Mouse (Mus musculus) NIH3T3 (cell line): Measurements from ENCODE around the gene Lgals3bp.
A peak's percentile ranks its signal among the peaks of the same experiment; 100 is the strongest.

Source experiments
- DNase-seq: peaks from one replicate; pipeline ENCODE4 v3.0.0-alpha.2; 2012; ENCODE audit warnings: low read depth

Gene Lgals3bp

GRCm38 (mm10) chr11:118362971-118363518, 38.8 kb downstream of the Lgals3bp start:
- peak; percentile 88 for DNase-seq

GRCm38 (mm10) chr11:118362501-118362900, 39.4 kb downstream of the Lgals3bp start:
- no peak for DNase-seq

- peak; percentile 81 for DNase-seq
Measured at GRCm38 (mm10) chr11:118360907-118361341, 41.0 kb downstream of the Lgals3bp start.

- DNase-seq = peak; percentile 65
Measured at GRCm38 (mm10) chr11:118360491-118360890, 41.4 kb downstream of the Lgals3bp start.

- DNase-seq = peak; percentile 44
Measured at GRCm38 (mm10) chr11:118355640-118356039, 46.3 kb downstream of the Lgals3bp start, which contains the start of gene Timp2. Timp2 (minus strand) TSS chr11:118355740.

GRCm38 (mm10) chr11:118355205-118355604, 46.7 kb downstream of the Lgals3bp start:
- DNase-seq = peak; percentile 97

GRCm38 (mm10) chr11:118354636-118355191, 47.2 kb downstream of the Lgals3bp start:
- peak; percentile 75 for DNase-seq

GRCm38 (mm10) chr11:118349494-118349893, 52.4 kb downstream of the Lgals3bp start:
- DNase-seq = no peak

GRCm38 (mm10) chr11:118348877-118349276, 53.0 kb downstream of the Lgals3bp start:
- DNase-seq = peak; percentile 68

- DNase-seq = no peak
Measured at GRCm38 (mm10) chr11:118348419-118348818, 53.5 kb downstream of the Lgals3bp start.

GRCm38 (mm10) chr11:118347911-118348310, 54.0 kb downstream of the Lgals3bp start:
- no peak for DNase-seq

- no peak for DNase-seq
Measured at GRCm38 (mm10) chr11:118347391-118347790, 54.5 kb downstream of the Lgals3bp start.

- DNase-seq = peak; percentile 73
Measured at GRCm38 (mm10) chr11:118346395-118347096, 55.3 kb downstream of the Lgals3bp start.

- no peak for DNase-seq
Measured at GRCm38 (mm10) chr11:118345693-118346092, 56.2 kb downstream of the Lgals3bp start.

- DNase-seq = no peak
Measured at GRCm38 (mm10) chr11:118343629-118344028, 58.3 kb downstream of the Lgals3bp start.
